Mouse (Mus musculus) thymus, postnatal 25 days (tissue): ENCODE results near the gene Arid5b.

Experiments
- DNase-seq: peaks from one replicate; pipeline ENCODE4 v3.0.0; 2022

The Arid5b gene

GRCm38 (mm10) chr10:68278632-68279361 is at the start of gene Arid5b:
Gene Arid5b (minus strand): TSS chr10:68278740.
- peak; percentile 62 for DNase-seq

GRCm38 (mm10) chr10:68325378-68325777 is 46.8 kb upstream of the Arid5b start:
- DNase-seq: no peak

GRCm38 (mm10) chr10:68324061-68324460 is 45.5 kb upstream of the Arid5b start:
- no peak for DNase-seq

- no peak for DNase-seq
Measured at GRCm38 (mm10) chr10:68323167-68323566, 44.6 kb upstream of the Arid5b start.

- DNase-seq: no peak
Measured at GRCm38 (mm10) chr10:68320986-68321385, 42.4 kb upstream of the Arid5b start.

GRCm38 (mm10) chr10:68320496-68320895 is 42.0 kb upstream of the Arid5b start:
- DNase-seq: no peak

GRCm38 (mm10) chr10:68319438-68319837 is 40.9 kb upstream of the Arid5b start:
- no peak for DNase-seq

- no peak for DNase-seq
Measured at GRCm38 (mm10) chr10:68318438-68318979, 40.0 kb upstream of the Arid5b start.

GRCm38 (mm10) chr10:68312734-68313133 is 34.2 kb upstream of the Arid5b start:
- no peak for DNase-seq

- no peak for DNase-seq
Measured at GRCm38 (mm10) chr10:68301013-68301412, 22.5 kb upstream of the Arid5b start.

GRCm38 (mm10) chr10:68289465-68289864 is 10.9 kb upstream of the Arid5b start:
- no peak for DNase-seq

GRCm38 (mm10) chr10:68282466-68283391 is 4.2 kb upstream of the Arid5b start:
- peak; percentile 82 for DNase-seq

GRCm38 (mm10) chr10:68281775-68282106 is 3.2 kb upstream of the Arid5b start:
- no peak for DNase-seq

- DNase-seq: no peak
Measured at GRCm38 (mm10) chr10:68281076-68281774, 2.7 kb upstream of the Arid5b start.

- DNase-seq: peak; percentile 67
Measured at GRCm38 (mm10) chr10:68279516-68280501, 1.3 kb upstream of the Arid5b start.

GRCm38 (mm10) chr10:68277671-68278151 is 829 bp downstream of the Arid5b start:
- DNase-seq: peak; percentile 52

GRCm38 (mm10) chr10:68276976-68277441 is 1.5 kb downstream of the Arid5b start:
- DNase-seq: peak; percentile 67

GRCm38 (mm10) chr10:68276350-68276975 is 2.1 kb downstream of the Arid5b start:
- peak; percentile 78 for DNase-seq

GRCm38 (mm10) chr10:68274900-68275760 is 3.4 kb downstream of the Arid5b start:
- no peak for DNase-seq

- DNase-seq: no peak
Measured at GRCm38 (mm10) chr10:68269789-68270188, 8.8 kb downstream of the Arid5b start.
